8 mouse cellular contexts compared by ENCODE assay signal in genomic region chr2:166045549-166046501, GRCm38 (mm10). TPM values are rescaled to one million over a fixed set of nuclear protein-coding genes. Genes with fewer than 3 reads are reported as not detected.
DNase-seq lines count a peak whose midpoint lies in the region; ATAC-seq and TF ChIP-seq lines count a peak whose summit lies in the region.

No protein-coding gene starts in this region.

- no peaks in the 10 kb centered on the region for H3K27me3 ChIP-seq in midbrain, embryonic 16.5 days (ENCODE audit: control insufficient read depth, insufficient read depth, low read depth, low read length)
- H3K27me3 ChIP-seq in midbrain, embryonic 10.5 days (ENCODE audit: low read depth, poor library complexity, severe bottlenecking) = no peaks in the 10 kb centered on the region
- no peaks in the 10 kb centered on the region for H3K27me3 ChIP-seq in embryonic facial prominence, embryonic 15.5 days
- H3K27me3 ChIP-seq in kidney, embryonic 14.5 days (ENCODE audit: control insufficient read depth, insufficient read depth, low read length) = no peaks in the 10 kb centered on the region
- H3K27me3 ChIP-seq in myocyte (ENCODE audit: control insufficient read depth, insufficient read depth, insufficient read length) = no peaks in the 10 kb centered on the region

- H3ac ChIP-seq in myocyte (ENCODE audit: control insufficient read depth, insufficient read length) = no peak overlapping the region

- peak; percentile 45 for DNase-seq in adrenal gland, postnatal 14 days
- DNase-seq in adrenal gland, postnatal 4 days (ENCODE audit: low spot score in 2 of 2) = no peak
- no peak for DNase-seq in midbrain, embryonic 10.5 days (ENCODE audit: low spot score)
- DNase-seq in ovary, postnatal 10 days (ENCODE audit: low spot score) = no peak

- H3K27ac ChIP-seq in midbrain, embryonic 16.5 days (ENCODE audit: low read length) = no peak overlapping the region
- H3K27ac ChIP-seq in midbrain, embryonic 10.5 days (replicated peaks) = no peak overlapping the region
- H3K27ac ChIP-seq in embryonic facial prominence, embryonic 15.5 days (replicated peaks) = peak overlapping the region; percentile 65
- peak overlapping the region; percentile 30; the same call in 1 of the 2 replicates for H3K27ac ChIP-seq in kidney, embryonic 14.5 days (ENCODE audit: low read depth, low read length)

- no peak overlapping the region for H3K4me3 ChIP-seq in midbrain, embryonic 16.5 days (ENCODE audit: low read depth, low read length)
- no peak overlapping the region for H3K4me3 ChIP-seq in midbrain, embryonic 10.5 days
- no peak overlapping the region for H3K4me3 ChIP-seq in embryonic facial prominence, embryonic 15.5 days (replicated peaks)
- no peak overlapping the region for H3K4me3 ChIP-seq in kidney, embryonic 14.5 days (ENCODE audit: low read length)
- no peak overlapping the region for H3K4me3 ChIP-seq in myocyte

- WGBS in midbrain, embryonic 16.5 days = 68% methylated on average over 10 of the region's 10 CpGs
- 83% methylated on average over 10 of the region's 10 CpGs for WGBS in midbrain, embryonic 10.5 days
- 49% methylated on average over 10 of the region's 10 CpGs for WGBS in embryonic facial prominence, embryonic 15.5 days
- WGBS in kidney, embryonic 14.5 days = 61% methylated on average over 10 of the region's 10 CpGs

- 0 out of 2 replicates have a peak, but pooled peaks cover 2% of the 10 kb centered on the region for H3K36me3 ChIP-seq in midbrain, embryonic 16.5 days (ENCODE audit: control insufficient read depth, insufficient read depth, low read length)
- H3K36me3 ChIP-seq in midbrain, embryonic 10.5 days = peaks cover 37% of the 10 kb centered on the region
- H3K36me3 ChIP-seq in embryonic facial prominence, embryonic 15.5 days = peaks cover 16% of the 10 kb centered on the region
- H3K36me3 ChIP-seq in kidney, embryonic 14.5 days (ENCODE audit: control insufficient read depth, insufficient read depth, low read length) = peaks cover 28% of the 10 kb centered on the region
- H3K36me3 ChIP-seq in myocyte (ENCODE audit: control insufficient read depth, insufficient read depth) = peaks cover 19% of the 10 kb centered on the region

- no peak for TF ChIP-seq POLR2A in myocyte (IDR thresholded peaks at IDR 0.05; ENCODE audit: insufficient read length, low read depth)

- no peak overlapping the region for H3K9ac ChIP-seq in midbrain, embryonic 16.5 days (ENCODE audit: low read depth, low read length)
- no peak overlapping the region for H3K9ac ChIP-seq in embryonic facial prominence, embryonic 15.5 days
- H3K9ac ChIP-seq in kidney, embryonic 14.5 days (ENCODE audit: low read depth, low read length) = no peak overlapping the region

- no peaks in the 10 kb centered on the region for H3K9me3 ChIP-seq in midbrain, embryonic 16.5 days (replicated peaks; ENCODE audit: control insufficient read depth, low read length, poor library complexity, severe bottlenecking)
- no peaks in the 10 kb centered on the region for H3K9me3 ChIP-seq in midbrain, embryonic 10.5 days (replicated peaks)
- H3K9me3 ChIP-seq in embryonic facial prominence, embryonic 15.5 days (replicated peaks) = no peaks in the 10 kb centered on the region
- no peaks in the 10 kb centered on the region for H3K9me3 ChIP-seq in kidney, embryonic 14.5 days (ENCODE audit: control insufficient read depth, low read length)

- H3K79me2 ChIP-seq in myocyte (ENCODE audit: control insufficient read depth, insufficient read depth) = no peaks in the 10 kb centered on the region

- H3K4me2 ChIP-seq in midbrain, embryonic 16.5 days (ENCODE audit: low read length) = no peak overlapping the region
- no peak overlapping the region for H3K4me2 ChIP-seq in embryonic facial prominence, embryonic 15.5 days (replicated peaks)
- H3K4me2 ChIP-seq in kidney, embryonic 14.5 days (replicated peaks; ENCODE audit: low read depth, low read length) = no peak overlapping the region
- H3K4me2 ChIP-seq in myocyte (ENCODE audit: low read depth) = no peak overlapping the region

- ATAC-seq in midbrain, embryonic 16.5 days = peak; percentile 56; the same call in 1 of the 2 replicates
- ATAC-seq in embryonic facial prominence, embryonic 15.5 days (ENCODE audit: insufficient number of reproducible peaks, low FRiP score, low TSS enrichment, low read depth) = peak; percentile 39; the same call in 1 of the 2 replicates
- no peak for ATAC-seq in kidney, embryonic 14.5 days (ENCODE audit: low FRiP score, low TSS enrichment)

- H3K4me1 ChIP-seq in midbrain, embryonic 16.5 days (ENCODE audit: control insufficient read depth, insufficient read depth, low read length) = peaks cover 5% of the 10 kb centered on the region; the same call in 1 of the 2 replicates
- peaks cover 14% of the 10 kb centered on the region for H3K4me1 ChIP-seq in midbrain, embryonic 10.5 days
- peaks cover 37% of the 10 kb centered on the region for H3K4me1 ChIP-seq in embryonic facial prominence, embryonic 15.5 days
- peaks cover 25% of the 10 kb centered on the region for H3K4me1 ChIP-seq in kidney, embryonic 14.5 days (ENCODE audit: control insufficient read depth, insufficient read depth, low read length)

TF ChIP-seq in myocyte, 11 proteins besides CTCF, POLR2A, EP300 and RAD21:
- TF ChIP-seq MAX (IDR thresholded peaks at IDR 0.05; ENCODE audit: low read depth) = no peak
- TF ChIP-seq CEBPB (IDR thresholded peaks at IDR 0.05; ENCODE audit: insufficient read depth, poor library complexity, severe bottlenecking) = peak; percentile 69; the same call in 1 of the 2 replicates

RNA-seq across cellular contexts. Expression of gene Ncoa3, which starts 53.4 kb away (rescaled TPM):
- 31.3 and 42.8 TPM in 2 replicates for total RNA-seq in adrenal gland, postnatal 14 days (2021)
- 10 to 100 TPM; 33.8 to 37.8 TPM for total RNA-seq in adrenal gland, postnatal 4 days (2021)
- polyA plus RNA-seq in midbrain, embryonic 16.5 days (2015; fragmentation: Nextera tagmentation; extraction: Ambion mirVana) = 15.5 and 16.0 TPM in 2 replicates
- 15.2 and 15.9 TPM in 2 replicates for polyA plus RNA-seq in midbrain, embryonic 10.5 days (2016; fragmentation: Nextera tagmentation; extraction: Ambion mirVana)
- 13.3 and 14.7 TPM in 2 replicates for polyA plus RNA-seq in embryonic facial prominence, embryonic 15.5 days (2015; fragmentation: Nextera tagmentation; extraction: Ambion mirVana)
- 18.1 and 23.2 TPM in 2 replicates for polyA plus RNA-seq in kidney, embryonic 14.5 days (2014; fragmentation: Nextera tagmentation; extraction: Ambion mirVana)
- polyA plus RNA-seq in myocyte (2012; fragmentation: generic; extraction: Trizol) = 5.8 TPM

Comparison
In these comparisons a context has a peak if more than half of its experiments do, and no peak if none do; other contexts are left out.
1. H3K27ac ChIP-seq: peak in embryonic facial prominence, embryonic 15.5 days (single experiment) and kidney, embryonic 14.5 days (single experiment); none in midbrain, embryonic 16.5 days (single experiment) and midbrain, embryonic 10.5 days (single experiment).